Mouse (Mus musculus) Muller cell, postnatal 12 days (primary cell): ENCODE measurements around the gene Psg22.
"Not testable (repeated sequence)": the region's sequence is repeated elsewhere in the genome, so short reads cannot be mapped to it uniquely, and the experiment has no call there.

Source experiments
- DNase-seq: peaks from one replicate; pipeline ENCODE4 v3.0.0-alpha.2; 2015; ENCODE audit errors: inconsistent ontology term

The Psg22 gene

DNA sequence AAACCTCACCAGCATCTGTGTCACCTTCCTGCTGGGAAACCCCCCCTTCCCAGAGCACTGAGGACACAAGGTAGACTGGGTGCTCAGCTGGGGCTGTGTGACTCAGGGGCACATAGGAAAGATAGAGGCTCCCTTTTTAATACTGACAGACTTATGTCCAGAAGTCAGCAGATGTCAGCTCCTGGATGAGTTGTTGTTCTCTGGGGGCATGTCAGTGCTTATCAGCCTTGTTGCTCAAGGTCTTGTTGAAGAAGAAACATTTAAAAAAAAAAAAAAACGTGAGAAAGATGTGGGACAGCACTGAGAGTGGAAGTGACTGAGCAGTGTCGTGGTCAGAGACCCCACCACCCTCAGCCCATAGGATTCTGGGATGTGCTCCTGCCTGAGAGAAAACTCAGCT is at the start of gene Psg22:
TSS of gene Psg22 (plus strand) at position 301 of the 400 bp plus-strand sequence.
- DNase-seq = no peak

DNA sequence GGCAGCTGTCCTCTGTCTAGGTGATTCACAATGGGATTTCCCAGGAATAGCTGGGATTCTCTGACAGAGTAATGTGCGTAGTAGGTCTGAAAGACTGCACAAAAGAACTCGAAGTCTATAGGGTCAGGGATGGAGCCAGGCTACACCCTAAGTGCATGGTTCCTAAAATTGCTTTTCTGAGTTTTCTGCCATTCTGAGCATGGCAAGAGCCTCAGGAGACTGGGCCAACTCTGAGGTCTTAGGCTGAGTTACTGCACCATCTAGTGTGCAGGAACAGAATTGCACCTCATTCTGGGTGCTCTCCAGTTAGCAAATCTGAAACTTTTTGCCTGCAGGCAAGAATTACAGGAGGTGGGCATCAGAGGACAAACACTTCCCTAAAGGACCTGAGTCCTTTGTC is 38.1 kb upstream of the Psg22 start:
- DNase-seq = peak; percentile 3

- no peak for DNase-seq
Observed at GRCm38 (mm10) chr7:18685586-18685985, 32.3 kb upstream of the Psg22 start.

DNA sequence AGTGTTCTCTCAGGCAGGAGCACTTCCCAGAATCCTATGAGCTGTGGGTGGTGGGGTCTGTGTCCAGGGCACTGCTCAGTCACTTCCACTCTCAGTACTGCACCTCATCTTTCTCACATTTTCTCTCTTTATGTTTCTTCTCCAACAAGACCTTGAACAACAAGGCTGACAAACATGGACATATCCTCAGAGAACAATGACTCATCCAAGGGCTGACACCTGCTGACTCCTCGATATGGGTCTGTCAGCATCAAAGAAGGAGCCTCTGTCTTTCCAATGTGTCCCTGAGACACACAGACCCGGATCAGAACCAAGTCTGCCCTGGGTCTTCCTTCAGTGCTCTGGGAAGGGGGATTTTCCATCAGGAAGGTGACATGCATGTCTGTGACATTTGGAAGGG is 31.8 kb upstream of the Psg22 start, which contains the start of gene Psg20:
TSS of gene Psg20 (minus strand) at position 101 of the 400 bp plus-strand sequence.
- DNase-seq = no peak

DNA sequence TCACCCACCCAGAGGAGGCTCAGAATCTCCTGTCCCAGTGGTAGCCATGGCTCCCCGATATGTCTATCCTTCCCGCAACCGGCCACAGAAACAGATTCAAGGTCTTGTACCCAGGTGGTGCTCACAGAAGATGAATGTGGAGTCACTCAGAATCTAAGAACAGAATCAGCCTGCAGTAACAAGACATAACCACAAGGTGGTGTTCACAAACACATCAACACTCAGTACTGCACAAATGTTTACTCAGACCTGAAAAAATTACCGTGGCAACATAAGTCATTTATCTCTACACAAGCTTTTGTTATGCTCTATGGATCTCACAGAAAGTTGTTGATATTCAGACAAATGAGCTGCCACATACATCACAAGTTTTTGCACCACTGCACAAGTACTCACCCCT is 7.6 kb upstream of the Psg22 start:
- peak; percentile 7 for DNase-seq

GRCm38 (mm10) chr7:18710846-18711245 is 7.0 kb upstream of the Psg22 start:
- DNase-seq = no peak

DNA sequence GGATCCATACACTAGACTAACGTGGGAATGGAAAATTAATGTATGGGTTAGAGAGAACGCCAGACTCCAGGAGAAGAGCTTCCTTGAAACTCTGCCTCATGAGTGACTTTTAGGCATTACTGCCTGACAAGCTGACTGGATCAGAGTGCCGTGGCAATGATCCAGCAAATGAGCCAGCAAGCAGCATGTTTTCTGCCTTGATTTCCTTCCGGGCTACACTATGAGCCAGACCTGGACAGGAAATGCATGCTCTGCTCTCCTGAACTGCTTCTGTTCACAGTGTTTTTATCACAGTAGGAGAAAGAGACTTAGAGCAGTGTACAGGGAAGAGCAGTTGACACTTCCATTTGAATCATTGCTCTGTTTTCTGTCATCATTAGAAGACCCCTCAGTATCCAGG is 2.3 kb upstream of the Psg22 start:
- no peak for DNase-seq

DNA sequence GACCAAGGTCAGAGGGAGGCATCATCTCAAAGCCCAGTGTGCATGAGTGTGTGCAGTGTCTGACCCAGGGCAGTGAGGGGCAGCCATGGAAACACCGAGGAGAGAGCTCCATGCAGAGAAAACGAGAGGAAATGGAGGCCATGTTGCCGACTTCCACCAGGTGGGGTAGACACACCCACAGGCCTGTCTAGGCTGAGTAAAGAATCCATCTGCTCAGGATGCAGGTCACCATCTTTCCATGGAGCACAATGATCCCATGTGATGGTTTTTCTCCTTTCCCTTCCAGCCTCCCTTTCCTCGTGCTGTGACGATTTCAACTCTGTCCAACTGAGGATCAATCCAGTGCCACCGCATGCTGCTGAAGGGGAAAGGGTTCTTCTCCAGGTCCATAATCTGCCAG is 6.1 kb downstream of the Psg22 start:
- DNase-seq = no peak

DNA sequence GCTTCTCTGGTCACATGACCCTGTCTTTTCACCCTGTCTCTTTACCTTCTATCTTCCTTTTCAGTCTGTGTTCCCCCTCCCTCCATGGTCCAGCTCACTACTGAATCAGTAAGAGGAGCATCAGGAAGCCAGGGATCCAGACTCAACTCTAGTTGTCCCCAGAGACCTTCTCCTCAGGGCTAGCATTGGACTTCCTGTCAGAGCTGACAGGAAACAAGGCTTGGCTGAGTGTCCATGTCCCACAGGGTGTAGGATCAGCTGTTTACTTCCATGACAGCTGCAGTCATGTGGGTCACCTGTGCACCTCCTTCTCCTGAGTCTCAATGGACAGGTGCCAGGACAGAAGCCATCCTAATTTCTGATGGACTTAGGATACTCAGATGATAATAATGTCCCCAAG is 8.0 kb downstream of the Psg22 start:
- DNase-seq = not testable (repeated sequence)

- no peak for DNase-seq
Observed at GRCm38 (mm10) chr7:18728391-18728790, 10.5 kb downstream of the Psg22 start.

- DNase-seq = no peak
Observed at GRCm38 (mm10) chr7:18733111-18733510, 15.2 kb downstream of the Psg22 start.

- no peak for DNase-seq
Observed at GRCm38 (mm10) chr7:18734451-18734850, 16.6 kb downstream of the Psg22 start.

GRCm38 (mm10) chr7:18746189-18746860 is 28.4 kb downstream of the Psg22 start:
- DNase-seq = no peak

- not testable (repeated sequence) for DNase-seq
Observed at GRCm38 (mm10) chr7:18747420-18747819, 29.5 kb downstream of the Psg22 start.

DNA sequence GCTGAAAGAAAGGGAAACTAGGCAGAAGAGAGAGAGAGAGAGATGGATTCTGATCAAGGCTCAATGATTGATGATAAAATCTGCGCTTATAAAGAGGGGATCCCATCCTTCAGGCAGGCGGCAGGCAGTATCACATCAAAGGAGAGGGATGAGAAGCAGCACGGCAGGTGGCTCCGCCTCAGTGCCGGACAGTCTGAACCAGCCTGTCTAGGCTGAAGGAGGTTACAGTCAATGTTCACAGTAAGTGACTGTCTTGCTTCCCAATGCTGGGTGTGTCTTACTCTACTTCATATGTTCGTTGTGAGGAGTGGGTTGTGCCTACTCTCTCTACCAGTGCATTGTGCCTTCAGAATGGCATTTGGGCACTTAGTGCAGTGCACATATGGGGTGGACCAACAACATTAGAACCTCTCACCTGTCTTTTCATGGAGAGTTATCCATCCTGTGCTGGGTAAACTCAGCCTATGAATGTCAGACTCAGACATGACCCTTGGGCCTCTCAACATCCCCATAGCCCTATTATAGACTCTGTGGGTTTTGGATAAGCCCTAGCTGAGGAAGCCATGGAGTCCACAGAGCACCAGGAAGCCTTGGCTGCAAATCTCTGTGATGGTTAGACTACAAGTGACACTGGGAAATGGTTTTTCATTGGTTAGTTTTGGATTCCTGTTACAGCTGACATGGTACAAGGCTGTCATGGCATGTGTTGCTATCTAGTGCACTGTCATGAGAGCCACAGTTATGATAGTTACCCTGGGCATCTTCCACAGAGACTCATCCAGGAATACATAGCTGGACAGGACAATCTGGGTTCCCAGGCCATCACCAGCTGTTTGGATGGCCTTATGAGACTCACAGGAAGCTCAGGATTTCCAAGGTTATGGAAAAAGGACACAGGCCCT is 31.4 kb downstream of the Psg22 start:
- no peak for DNase-seq

GRCm38 (mm10) chr7:18749896-18750477 is 32.1 kb downstream of the Psg22 start:
- peak; percentile 75 for DNase-seq

DNA sequence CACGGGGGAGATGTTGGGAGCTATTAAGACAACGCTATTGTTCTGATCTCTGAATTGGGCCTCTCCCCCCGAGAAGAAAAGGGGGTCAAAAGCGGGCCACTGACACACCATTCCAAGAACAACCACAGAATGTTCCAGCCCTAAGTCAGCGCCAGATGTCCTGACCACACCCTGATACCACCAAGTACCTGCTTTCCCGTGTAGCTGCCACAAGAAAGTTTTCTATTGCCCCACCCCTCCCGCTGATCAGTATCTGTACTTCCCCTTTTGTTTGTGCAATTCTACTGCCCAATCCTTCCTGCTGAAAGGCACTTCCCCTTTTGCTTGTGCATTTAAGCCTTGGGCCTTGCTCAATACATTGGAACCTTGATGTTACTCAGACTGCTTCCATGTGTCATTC is 42.3 kb downstream of the Psg22 start:
- DNase-seq = not testable (repeated sequence)

DNA sequence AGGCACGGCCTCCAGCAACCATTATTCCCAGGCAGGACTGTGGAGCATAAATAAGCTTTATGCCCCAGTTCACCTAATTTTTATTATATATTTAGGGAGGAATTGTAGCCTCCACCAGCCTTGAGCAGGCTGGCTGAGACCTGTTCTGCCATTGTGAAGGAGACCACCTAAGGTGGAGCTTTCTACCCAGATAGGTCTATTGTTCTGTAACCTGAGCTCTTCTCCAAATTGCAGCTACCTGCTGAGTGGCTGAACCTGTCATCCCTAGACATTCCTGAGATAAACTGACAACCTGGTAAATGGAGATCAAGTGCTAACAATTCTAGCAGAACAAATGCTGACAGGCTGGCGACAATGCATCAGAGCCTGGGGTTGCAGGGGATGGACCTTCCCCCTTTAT is 45.0 kb downstream of the Psg22 start:
- not testable (repeated sequence) for DNase-seq
